Mouse (Mus musculus): ENCODE results near the gene Usp36. TPM values are rescaled to one million over a fixed set of nuclear protein-coding genes. Genes with fewer than 3 reads are reported as not detected.

The Usp36 gene
- total and polyA plus RNA-seq, 2 experiments from 2014 or later: 13.1 to 13.7 TPM

GRCm38 (mm10) chr11:118222351-118222885 lies 67.6 kb downstream of the Usp36 start:
- WGBS: 65% methylated on average over 6 of the region's 6 CpGs
- Histone ChIP-seq H3K27ac (ENCODE audit: low read depth, low read length) (no peak overlapping the region), H3K4me3 (ENCODE audit: low read depth, low read length) (no peak overlapping the region), H3K4me2 (ENCODE audit: low read depth, low read length, poor library complexity, severe bottlenecking) (no peak overlapping the region), H3K9me3 (ENCODE audit: low read length) (no peaks in the 10 kb centered on the region), H3K9ac (replicated peaks; ENCODE audit: low read length, poor library complexity, severe bottlenecking) (no peak overlapping the region), H3K27me3 (ENCODE audit: insufficient read depth, low read length) (no peaks in the 10 kb centered on the region), H3K4me1 (ENCODE audit: insufficient read depth, low read length) (no peaks in the 10 kb centered on the region), H3K36me3 (ENCODE audit: insufficient read depth, low read length) (no peaks in the 10 kb centered on the region)
- ATAC-seq (ENCODE audit: low FRiP score) (no peak), DNase-seq (ENCODE audit: low spot score) (no peak)
- no peak for TF ChIP-seq CTCF (IDR thresholded peaks at IDR 0.05)

- H3K9me3 ChIP-seq (ENCODE audit: low read length): no peaks in the 10 kb centered on the region
- no peaks in the 10 kb centered on the region for H3K36me3 ChIP-seq (ENCODE audit: insufficient read depth, low read length)
- H3K4me1 ChIP-seq (ENCODE audit: insufficient read depth, low read length): no peaks in the 10 kb centered on the region
- WGBS: 22% methylated on average over 7 of the region's 7 CpGs
- ATAC-seq (ENCODE audit: low FRiP score) (no peak), DNase-seq (ENCODE audit: low spot score) (peak; percentile 65)
- H3K4me2 ChIP-seq (ENCODE audit: low read depth, low read length, poor library complexity, severe bottlenecking): no peak overlapping the region
- H3K4me3 ChIP-seq (ENCODE audit: low read depth, low read length): no peak overlapping the region
- no peak overlapping the region for H3K9ac ChIP-seq (replicated peaks; ENCODE audit: low read length, poor library complexity, severe bottlenecking)
- no peaks in the 10 kb centered on the region for H3K27me3 ChIP-seq (ENCODE audit: insufficient read depth, low read length)
- no peak overlapping the region for H3K27ac ChIP-seq (ENCODE audit: low read depth, low read length)
- peak; percentile 84 for TF ChIP-seq CTCF (IDR thresholded peaks at IDR 0.05)
Observed at GRCm38 (mm10) chr11:118220561-118221262, 69.3 kb downstream of the Usp36 start.

- H3K27me3 ChIP-seq (ENCODE audit: insufficient read depth, low read length): no peaks in the 10 kb centered on the region
- H3K9me3 ChIP-seq (ENCODE audit: low read length): no peaks in the 10 kb centered on the region
- no peak overlapping the region for H3K27ac ChIP-seq (ENCODE audit: low read depth, low read length)
- no peaks in the 10 kb centered on the region for H3K4me1 ChIP-seq (ENCODE audit: insufficient read depth, low read length)
- 90% methylated on average over 4 of the region's 4 CpGs for WGBS
- no peak for DNase-seq (ENCODE audit: low spot score)
- no peak for TF ChIP-seq CTCF (IDR thresholded peaks at IDR 0.05)
- no peak overlapping the region for H3K4me2 ChIP-seq (ENCODE audit: low read depth, low read length, poor library complexity, severe bottlenecking)
- H3K36me3 ChIP-seq (ENCODE audit: insufficient read depth, low read length): no peaks in the 10 kb centered on the region
- ATAC-seq (ENCODE audit: low FRiP score): no peak
- H3K9ac ChIP-seq (replicated peaks; ENCODE audit: low read length, poor library complexity, severe bottlenecking): no peak overlapping the region
- H3K4me3 ChIP-seq (ENCODE audit: low read depth, low read length): no peak overlapping the region
Observed at GRCm38 (mm10) chr11:118219066-118219465, 71.0 kb downstream of the Usp36 start.

GRCm38 (mm10) chr11:118216468-118216867 lies 73.6 kb downstream of the Usp36 start:
- no peaks in the 10 kb centered on the region for H3K27me3 ChIP-seq (ENCODE audit: insufficient read depth, low read length)
- 87% methylated on average over 6 of the region's 6 CpGs for WGBS
- no peak for ATAC-seq (ENCODE audit: low FRiP score)

GRCm38 (mm10) chr11:118215928-118216458 lies 74.1 kb downstream of the Usp36 start:
- TF ChIP-seq CTCF (IDR thresholded peaks at IDR 0.05): no peak
- DNase-seq (ENCODE audit: low spot score) (no peak), ATAC-seq (ENCODE audit: low FRiP score) (no peak)
- 83% methylated on average over 5 of the region's 5 CpGs for WGBS
- Histone ChIP-seq H3K36me3 (ENCODE audit: insufficient read depth, low read length) (no peaks in the 10 kb centered on the region), H3K4me1 (ENCODE audit: insufficient read depth, low read length) (no peaks in the 10 kb centered on the region), H3K9me3 (ENCODE audit: low read length) (no peaks in the 10 kb centered on the region), H3K27ac (ENCODE audit: low read depth, low read length) (no peak overlapping the region), H3K9ac (replicated peaks; ENCODE audit: low read length, poor library complexity, severe bottlenecking) (no peak overlapping the region), H3K27me3 (ENCODE audit: insufficient read depth, low read length) (no peaks in the 10 kb centered on the region), H3K4me2 (ENCODE audit: low read depth, low read length, poor library complexity, severe bottlenecking) (no peak overlapping the region), H3K4me3 (ENCODE audit: low read depth, low read length) (no peak overlapping the region)

More at GRCm38 (mm10) chr11:118216468-118216867, 73.6 kb downstream of the Usp36 start:
- Histone ChIP-seq H3K9ac (replicated peaks; ENCODE audit: low read length, poor library complexity, severe bottlenecking) (no peak overlapping the region), H3K4me2 (ENCODE audit: low read depth, low read length, poor library complexity, severe bottlenecking) (no peak overlapping the region), H3K9me3 (ENCODE audit: low read length) (no peaks in the 10 kb centered on the region), H3K4me3 (ENCODE audit: low read depth, low read length) (no peak overlapping the region), H3K4me1 (ENCODE audit: insufficient read depth, low read length) (no peaks in the 10 kb centered on the region), H3K36me3 (ENCODE audit: insufficient read depth, low read length) (no peaks in the 10 kb centered on the region), H3K27ac (ENCODE audit: low read depth, low read length) (no peak overlapping the region)
- no peak for DNase-seq (ENCODE audit: low spot score)
- no peak for TF ChIP-seq CTCF (IDR thresholded peaks at IDR 0.05)

- H3K27ac ChIP-seq (ENCODE audit: low read depth, low read length): no peak overlapping the region
- no peaks in the 10 kb centered on the region for H3K27me3 ChIP-seq (ENCODE audit: insufficient read depth, low read length)
- no peak for DNase-seq (ENCODE audit: low spot score)
- no peak overlapping the region for H3K4me3 ChIP-seq (ENCODE audit: low read depth, low read length)
- no peak for TF ChIP-seq CTCF (IDR thresholded peaks at IDR 0.05)
- H3K4me2 ChIP-seq (ENCODE audit: low read depth, low read length, poor library complexity, severe bottlenecking): no peak overlapping the region
- H3K9ac ChIP-seq (replicated peaks; ENCODE audit: low read length, poor library complexity, severe bottlenecking): no peak overlapping the region
- no peaks in the 10 kb centered on the region for H3K9me3 ChIP-seq (ENCODE audit: low read length)
- H3K36me3 ChIP-seq (ENCODE audit: insufficient read depth, low read length): no peaks in the 10 kb centered on the region
- peaks cover 11% of the 10 kb centered on the region; the same call in 1 of the 2 replicates for H3K4me1 ChIP-seq (ENCODE audit: insufficient read depth, low read length)
- no peak for ATAC-seq (ENCODE audit: low FRiP score)
- WGBS: 78% methylated on average over 7 of the region's 7 CpGs
Observed at GRCm38 (mm10) chr11:118212636-118213112, 77.4 kb downstream of the Usp36 start.

All from midbrain, postnatal 0 days (tissue).